Comparison of ENCODE assay signal across 10 mouse cellular contexts in the genomic region with DNA sequence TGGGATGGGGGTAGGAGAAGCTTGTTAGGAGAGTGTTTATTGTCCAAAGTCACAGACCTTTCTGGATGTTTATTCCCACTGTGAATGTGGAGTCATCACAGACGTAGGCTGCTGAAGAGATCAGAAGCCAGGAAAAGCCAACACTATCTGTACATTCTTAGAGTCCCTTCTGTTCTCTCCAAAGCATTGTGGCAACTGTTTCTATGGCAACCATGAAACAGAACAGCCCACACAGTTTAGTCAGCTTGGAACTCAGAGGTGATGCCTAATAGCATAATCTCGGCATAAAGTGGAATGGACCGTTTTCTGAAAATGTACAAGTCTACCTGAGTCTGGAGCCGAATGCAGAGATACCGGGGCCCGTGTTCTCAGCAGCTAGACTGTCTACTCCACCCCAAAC.
DNase-seq lines count a peak whose midpoint lies in the region; ATAC-seq and TF ChIP-seq lines count a peak whose summit lies in the region.
"Had no signal": no experiment of that assay in that cellular context is flagged by ENCODE, and none has a peak within 500 bp of the region (broad histone marks: within the 10 kb centered on the region; RNA-seq: fewer than 3 reads in every experiment).

No protein-coding gene starts in this region.

- ATAC-seq in forebrain, postnatal 0 days = peak; percentile 90
- no peak for ATAC-seq in kidney, embryonic 14.5 days (ENCODE audit: low FRiP score, low TSS enrichment)

- H3K27ac ChIP-seq in forebrain, postnatal 0 days (ENCODE audit: low read depth, low read length) = no peak overlapping the region
- H3K27ac ChIP-seq in kidney, embryonic 14.5 days (ENCODE audit: low read depth, low read length) = no peak overlapping the region
- no peak overlapping the region for H3K27ac ChIP-seq in thymus, adult 2 months (ENCODE audit: control insufficient read depth, insufficient read depth, low read length)
- H3K27ac ChIP-seq: liver, embryonic 14.5 days had no signal

- no peaks in the 10 kb centered on the region for H3K27me3 ChIP-seq in forebrain, postnatal 0 days (ENCODE audit: insufficient read depth, low read length)
- H3K27me3 ChIP-seq in kidney, embryonic 14.5 days (ENCODE audit: control insufficient read depth, insufficient read depth, low read length) = no peaks in the 10 kb centered on the region
- H3K27me3 ChIP-seq in thymus, adult 2 months (ENCODE audit: control insufficient read depth, insufficient read depth, low read length) = no peaks in the 10 kb centered on the region

- no peak for TF ChIP-seq POLR2A in thymus, adult 2 months (IDR thresholded peaks at IDR 0.05; ENCODE audit: control insufficient read depth, extremely low read depth, insufficient read depth, low read length, poor library complexity)

- DNase-seq in heart, postnatal 4 days = peak; percentile 5
- DNase-seq in heart, adult 9 months (ENCODE audit: low spot score in 2 of 2) = no peak
- DNase-seq in Muller cell, postnatal 12 days (ENCODE audit: inconsistent ontology term) = peak; percentile 66
- DNase-seq in forebrain, postnatal 0 days = peak; percentile 75
- peak; percentile 55 to 57 for DNase-seq in left cerebral cortex, adult 9 months (ENCODE audit: low spot score in 2 of 2)
- DNase-seq in thymus, postnatal 4 days = no peak
- DNase-seq in thymus, adult 2 months = no peak
- DNase-seq: cerebellum, adult 9-11 months had no signal

- H3K4me3 ChIP-seq in forebrain, postnatal 0 days (ENCODE audit: low read depth, low read length) = no peak overlapping the region
- no peak overlapping the region for H3K4me3 ChIP-seq in kidney, embryonic 14.5 days (ENCODE audit: low read length)
- no peak overlapping the region for H3K4me3 ChIP-seq in thymus, adult 2 months (ENCODE audit: control insufficient read depth, insufficient read depth, low read length)

- no peak overlapping the region for H3K4me2 ChIP-seq in forebrain, postnatal 0 days (ENCODE audit: low read depth)
- H3K4me2 ChIP-seq in kidney, embryonic 14.5 days (replicated peaks; ENCODE audit: low read depth, low read length) = no peak overlapping the region

- H3K4me1 ChIP-seq in forebrain, postnatal 0 days (ENCODE audit: insufficient read depth) = no peaks in the 10 kb centered on the region
- H3K4me1 ChIP-seq in kidney, embryonic 14.5 days (ENCODE audit: control insufficient read depth, insufficient read depth, low read length) = peaks cover 7% of the 10 kb centered on the region; the same call in 1 of the 2 replicates
- no peaks in the 10 kb centered on the region for H3K4me1 ChIP-seq in thymus, adult 2 months (replicated peaks; ENCODE audit: control insufficient read depth, insufficient read depth, low read length)

- no peaks in the 10 kb centered on the region for H3K36me3 ChIP-seq in forebrain, postnatal 0 days (ENCODE audit: insufficient read depth)
- H3K36me3 ChIP-seq in kidney, embryonic 14.5 days (ENCODE audit: control insufficient read depth, insufficient read depth, low read length) = no peaks in the 10 kb centered on the region
- no peaks in the 10 kb centered on the region for H3K36me3 ChIP-seq in thymus, adult 2 months (ENCODE audit: control insufficient read depth, insufficient read depth, low read length)

- H3K9me3 ChIP-seq in forebrain, postnatal 0 days (ENCODE audit: low read length) = no peaks in the 10 kb centered on the region
- no peaks in the 10 kb centered on the region for H3K9me3 ChIP-seq in kidney, embryonic 14.5 days (ENCODE audit: control insufficient read depth, low read length)

- H3K9ac ChIP-seq in forebrain, postnatal 0 days = no peak overlapping the region
- H3K9ac ChIP-seq in kidney, embryonic 14.5 days (ENCODE audit: low read depth, low read length) = no peak overlapping the region
- H3K9ac ChIP-seq: liver, embryonic 14.5 days had no signal

- TF ChIP-seq CTCF in forebrain, postnatal 0 days (IDR thresholded peaks at IDR 0.05; ENCODE audit: low read depth) = no peak
- no peak for TF ChIP-seq CTCF in thymus, adult 2 months (IDR thresholded peaks at IDR 0.05; ENCODE audit: borderline replicate concordance, control insufficient read depth, extremely low read depth, insufficient read depth, low read length, poor library complexity)

- WGBS in forebrain, postnatal 0 days = 50% methylated on average over 6 of the region's 6 CpGs
- 84% methylated on average over 6 of the region's 6 CpGs for WGBS in kidney, embryonic 14.5 days
- WGBS in thymus, adult 2 months = 94% methylated on average over 6 of the region's 6 CpGs

Comparison
In these comparisons a context has a peak if more than half of its experiments do, and no peak if none do; other contexts are left out.
1. DNase-seq: peak in heart, postnatal 4 days (single experiment), Muller cell, postnatal 12 days (single experiment), forebrain, postnatal 0 days (single experiment) and left cerebral cortex, adult 9 months (2 of 2); none in heart, adult 9 months (0 of 2), thymus, postnatal 4 days (single experiment) and thymus, adult 2 months (single experiment).